Mouse (Mus musculus): ENCODE data around the gene Themis.

Themis gene

GRCm38 (mm10) chr10:28668261-28668660 lies at the start of gene Themis:
Themis (plus strand) TSS chr10:28668360.
- DNase-seq, result no peak

GRCm38 (mm10) chr10:28619415-28619814 lies 48.7 kb upstream of the Themis start:
- DNase-seq, result no peak

- no peak for DNase-seq
Measured at GRCm38 (mm10) chr10:28636096-28636495, 32.1 kb upstream of the Themis start.

GRCm38 (mm10) chr10:28641887-28642286 lies 26.3 kb upstream of the Themis start:
- no peak for DNase-seq

GRCm38 (mm10) chr10:28647855-28648254 lies 20.3 kb upstream of the Themis start:
- DNase-seq, result no peak

GRCm38 (mm10) chr10:28649109-28649899 lies 18.9 kb upstream of the Themis start:
- no peak for DNase-seq

GRCm38 (mm10) chr10:28649900-28650160 lies 18.3 kb upstream of the Themis start:
- peak; percentile 27 for DNase-seq

GRCm38 (mm10) chr10:28651910-28652309 lies 16.2 kb upstream of the Themis start:
- DNase-seq, result no peak

GRCm38 (mm10) chr10:28654733-28655132 lies 13.4 kb upstream of the Themis start:
- no peak for DNase-seq

GRCm38 (mm10) chr10:28665141-28665540 lies 3.0 kb upstream of the Themis start:
- no peak for DNase-seq

- no peak for DNase-seq
Measured at GRCm38 (mm10) chr10:28673931-28674330, 5.8 kb downstream of the Themis start.

GRCm38 (mm10) chr10:28675337-28675736 lies 7.2 kb downstream of the Themis start:
- no peak for DNase-seq

GRCm38 (mm10) chr10:28694981-28695380 lies 26.8 kb downstream of the Themis start:
- DNase-seq, result no peak

GRCm38 (mm10) chr10:28696032-28696431 lies 27.9 kb downstream of the Themis start:
- no peak for DNase-seq

- DNase-seq, result no peak
Measured at GRCm38 (mm10) chr10:28698175-28698574, 30.0 kb downstream of the Themis start.

- no peak for DNase-seq
Measured at GRCm38 (mm10) chr10:28721828-28722227, 53.7 kb downstream of the Themis start.

GRCm38 (mm10) chr10:28723266-28723665 lies 55.1 kb downstream of the Themis start:
- no peak for DNase-seq

- DNase-seq, result no peak
Measured at GRCm38 (mm10) chr10:28730122-28730521, 62.0 kb downstream of the Themis start.

- DNase-seq, result no peak
Measured at GRCm38 (mm10) chr10:28737953-28738352, 69.8 kb downstream of the Themis start.

- DNase-seq, result no peak
Measured at GRCm38 (mm10) chr10:28746426-28746825, 78.3 kb downstream of the Themis start.

- no peak for DNase-seq
Measured at GRCm38 (mm10) chr10:28753321-28753720, 85.2 kb downstream of the Themis start.

- peak; percentile 48 for DNase-seq
Measured at GRCm38 (mm10) chr10:28754927-28755326, 86.8 kb downstream of the Themis start.

GRCm38 (mm10) chr10:28776777-28777402 lies 108.7 kb downstream of the Themis start:
- no peak for DNase-seq

GRCm38 (mm10) chr10:28799469-28799868 lies 131.3 kb downstream of the Themis start:
- DNase-seq, result no peak

GRCm38 (mm10) chr10:28805160-28805559 lies 137.0 kb downstream of the Themis start:
- DNase-seq, result no peak

Data from layer of hippocampus, adult 9-11 months (tissue).